Mouse (Mus musculus) embryonic fibroblast, embryonic 13.5 days (primary cell): ENCODE data around the gene Neurl1b.

ENCODE experiments used
- CTCF ChIP-seq: IDR thresholded peaks from 2 replicates; pipeline ENCODE4 v1.5.1; 2011; ENCODE audit warnings: mild to moderate bottlenecking, control low read depth, low read length, moderate library complexity, borderline replicate concordance; ENCODE audit not compliant: insufficient read depth
- POLR2A ChIP-seq: IDR thresholded peaks from 2 replicates; pipeline ENCODE4 v1.6.1; 2011; ENCODE audit warnings: low read depth, mild to moderate bottlenecking, control low read depth, low read length, moderate library complexity

- TF ChIP-seq CTCF: no peak
- TF ChIP-seq POLR2A: no peak
Observed at GRCm38 (mm10) chr17:26386131-26386481, 28.5 kb upstream of the Neurl1b start.
